Mouse (Mus musculus): ENCODE data around the gene Rtel1.
A peak's percentile ranks its signal among the peaks of the same experiment; 100 is the strongest.

The Rtel1 gene

GRCm38 (mm10) chr2:181322136-181322535 lies 2.6 kb downstream of the Rtel1 start:
- DNase-seq (ENCODE audit: extremely low spot score, low read depth, low spot score) = no peak

DNA sequence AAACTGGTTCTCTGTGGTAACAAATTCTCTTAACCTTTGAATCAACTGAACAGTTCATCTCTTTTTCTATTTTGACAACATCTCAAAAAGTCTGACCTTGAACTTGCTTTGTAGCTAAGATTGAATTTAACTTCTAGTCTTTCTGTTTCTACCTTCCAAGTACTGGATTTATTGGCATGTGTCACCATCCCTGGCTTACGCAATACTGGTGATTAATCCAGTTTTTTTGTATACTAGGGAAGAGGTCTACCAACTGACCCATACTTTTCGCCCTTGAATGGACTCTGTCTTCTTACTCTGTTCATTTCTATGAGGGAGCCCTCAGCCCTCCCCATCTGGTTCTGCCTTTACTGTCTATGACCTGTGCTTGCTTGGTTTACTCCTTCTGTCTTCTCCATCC lies 6.6 kb downstream of the Rtel1 start:
- no peak for DNase-seq (ENCODE audit: extremely low spot score, low read depth, low spot score)

GRCm38 (mm10) chr2:181332542-181332941 lies 13.0 kb downstream of the Rtel1 start:
- no peak for DNase-seq (ENCODE audit: extremely low spot score, low read depth, low spot score)

GRCm38 (mm10) chr2:181334023-181334422 lies 14.5 kb downstream of the Rtel1 start:
- peak; percentile 37 for DNase-seq (ENCODE audit: extremely low spot score, low read depth, low spot score)

DNA sequence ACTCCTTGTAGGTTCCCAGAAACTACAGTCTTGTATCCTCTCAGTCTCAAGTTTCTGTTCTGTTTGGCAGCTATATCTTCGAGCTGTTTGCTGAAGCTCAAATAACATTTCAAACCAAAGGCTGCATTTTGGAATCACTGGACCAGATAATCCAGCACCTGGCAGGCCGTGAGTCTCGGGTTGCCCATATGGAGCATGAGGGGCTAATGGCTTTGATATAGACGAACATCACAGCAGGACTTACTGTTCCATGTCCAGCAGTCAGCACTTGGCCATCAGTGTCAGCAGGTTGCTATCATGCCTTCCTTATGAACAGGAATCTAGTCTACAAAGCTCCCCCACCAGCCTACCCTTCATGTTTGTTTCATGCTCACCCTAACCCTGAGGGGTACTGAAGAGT lies 20.9 kb downstream of the Rtel1 start:
- no peak for DNase-seq (ENCODE audit: extremely low spot score, low read depth, low spot score)

- no peak for DNase-seq (ENCODE audit: extremely low spot score, low read depth, low spot score)
These were observed 23.2 kb downstream of the Rtel1 start for GRCm38 (mm10) chr2:181342766-181343165.

GRCm38 (mm10) chr2:181356780-181357179 lies 37.2 kb downstream of the Rtel1 start:
- no peak for DNase-seq (ENCODE audit: extremely low spot score, low read depth, low spot score)

DNA sequence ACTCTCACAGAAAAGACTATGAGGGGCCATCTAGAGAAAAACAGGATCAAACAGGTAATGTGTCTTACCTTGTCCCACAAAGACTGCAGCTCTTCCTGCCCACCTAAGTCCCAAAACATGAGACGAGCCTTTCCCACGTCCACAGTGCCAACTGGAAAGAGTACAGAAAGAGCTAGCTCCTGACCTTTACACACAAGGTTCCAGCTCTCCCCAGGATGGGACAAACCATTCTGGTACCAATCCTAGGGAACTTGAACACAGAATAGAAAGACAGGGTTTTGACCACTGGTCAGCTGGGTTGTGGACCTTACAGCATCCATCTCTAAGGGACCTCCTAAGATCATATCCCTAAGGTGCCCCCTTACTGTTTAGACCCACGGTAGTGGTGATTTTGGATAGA lies 44.4 kb downstream of the Rtel1 start:
- DNase-seq (ENCODE audit: extremely low spot score, low read depth, low spot score) = no peak

GRCm38 (mm10) chr2:181364487-181364859 lies 44.9 kb downstream of the Rtel1 start:
- DNase-seq (ENCODE audit: extremely low spot score, low read depth, low spot score) = no peak

DNA sequence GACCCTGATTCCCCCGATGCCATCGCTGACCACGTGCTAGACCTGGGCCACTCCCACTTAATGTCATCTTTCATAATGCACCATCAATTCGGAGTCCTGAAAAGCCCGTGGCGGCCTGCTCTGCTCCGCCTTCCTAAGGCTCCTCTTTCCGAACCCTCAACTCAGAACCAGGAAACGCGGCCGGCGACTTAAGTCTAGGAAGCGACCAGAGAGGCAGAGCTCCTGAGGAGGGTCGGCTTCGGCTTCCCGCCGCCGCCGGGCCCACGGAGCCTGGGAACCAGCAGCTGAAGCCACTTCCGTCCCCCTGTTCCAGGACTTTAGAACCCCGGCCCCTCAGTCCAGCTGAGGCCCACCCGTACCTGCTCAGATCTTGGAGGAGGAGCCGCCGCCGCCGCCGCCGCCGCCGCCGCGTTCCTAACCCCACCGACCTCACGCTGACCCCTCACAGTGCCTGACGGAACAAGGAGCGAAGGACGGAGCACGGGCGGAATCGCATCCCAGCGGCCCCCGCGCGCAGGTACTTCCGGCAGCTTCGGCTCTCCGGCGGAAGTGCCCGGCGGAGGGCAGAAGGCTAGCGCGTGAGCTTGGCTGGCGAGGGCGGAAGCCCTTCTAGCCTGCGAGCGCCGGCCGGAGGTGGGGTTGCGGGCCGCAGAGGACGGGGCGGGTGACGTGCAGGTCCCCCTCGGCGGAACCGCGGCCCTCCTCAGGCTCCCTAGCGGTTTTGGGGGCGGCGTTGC lies 45.5 kb downstream of the Rtel1 start, which contains the start of the genes Zgpat and Arfrp1:
TSS of gene Zgpat (plus strand) at position 69 of the 737 bp plus-strand sequence.
TSS of gene Arfrp1 (minus strand) at position 545 of the 737 bp plus-strand sequence.
- peak; percentile 39 for DNase-seq (ENCODE audit: extremely low spot score, low read depth, low spot score)

DNA sequence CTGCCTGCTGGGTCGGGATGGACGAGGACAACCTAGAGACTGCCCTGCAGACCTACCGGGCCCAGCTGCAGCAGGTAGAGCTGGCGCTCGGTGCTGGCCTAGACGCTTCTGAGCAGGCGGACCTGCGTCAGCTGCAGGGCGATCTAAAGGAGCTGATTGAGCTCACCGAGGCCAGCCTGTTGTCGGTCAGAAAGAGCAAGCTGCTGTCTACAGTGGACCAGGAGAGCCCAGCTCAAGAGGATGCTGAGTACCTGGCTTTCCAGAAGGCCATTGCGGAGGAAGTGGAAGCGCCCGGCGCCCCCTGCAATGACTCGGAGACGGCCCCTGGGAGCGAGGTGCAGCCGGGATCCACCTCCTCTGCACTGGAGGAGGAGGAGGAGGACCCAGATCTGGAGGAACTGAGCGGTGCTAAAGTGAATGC lies 46.1 kb downstream of the Rtel1 start:
- DNase-seq (ENCODE audit: extremely low spot score, low read depth, low spot score) = no peak

- DNase-seq (ENCODE audit: extremely low spot score, low read depth, low spot score) = no peak
These were observed 50.5 kb downstream of the Rtel1 start for GRCm38 (mm10) chr2:181370001-181370400.

DNA sequence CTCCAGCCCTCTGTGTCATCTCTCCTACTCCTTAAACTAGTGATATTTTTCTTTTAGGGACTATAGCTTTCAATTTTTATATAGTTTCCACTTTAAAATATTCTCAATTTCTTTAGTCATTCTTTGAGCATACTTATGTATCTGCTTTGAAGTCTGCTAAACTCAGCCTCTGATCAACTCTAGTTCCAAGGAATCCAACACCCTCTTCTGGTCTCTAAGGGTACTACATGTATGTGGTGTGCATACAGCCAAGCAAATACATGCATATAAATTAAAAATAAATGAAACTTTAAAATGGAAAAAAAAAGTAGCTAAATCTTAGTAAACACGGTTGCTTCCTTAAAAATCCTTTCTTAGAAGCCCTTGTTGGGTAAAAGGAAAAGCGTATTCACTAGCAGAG lies 56.2 kb downstream of the Rtel1 start:
- DNase-seq (ENCODE audit: extremely low spot score, low read depth, low spot score) = no peak

DNA sequence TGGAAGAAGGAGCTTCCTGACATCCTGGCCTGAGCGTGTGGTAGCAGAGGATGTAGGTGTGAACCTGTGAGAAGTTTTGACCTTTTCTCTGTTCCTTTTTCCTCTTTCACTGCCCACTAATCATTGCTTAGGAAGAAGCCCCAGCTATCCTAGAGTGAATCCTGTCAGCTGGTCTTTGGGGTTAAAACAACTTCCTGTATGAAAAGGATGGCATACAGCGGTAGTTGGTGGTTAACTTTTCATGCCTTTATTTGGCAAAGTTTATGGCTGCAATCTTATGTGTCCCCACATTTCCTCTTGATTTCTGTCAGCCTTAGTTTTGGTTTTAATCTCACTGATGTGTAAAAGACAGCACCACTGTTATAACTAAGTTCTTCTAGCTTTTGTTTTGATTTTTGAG lies 57.7 kb downstream of the Rtel1 start:
- no peak for DNase-seq (ENCODE audit: extremely low spot score, low read depth, low spot score)

- no peak for DNase-seq (ENCODE audit: extremely low spot score, low read depth, low spot score)
These were observed 59.2 kb downstream of the Rtel1 start for GRCm38 (mm10) chr2:181378701-181379100.

GRCm38 (mm10) chr2:181379778-181380177 lies 60.2 kb downstream of the Rtel1 start, which contains the start of gene Lime1:
Lime1 (plus strand) TSS chr2:181380078.
- DNase-seq (ENCODE audit: extremely low spot score, low read depth, low spot score) = no peak

DNA sequence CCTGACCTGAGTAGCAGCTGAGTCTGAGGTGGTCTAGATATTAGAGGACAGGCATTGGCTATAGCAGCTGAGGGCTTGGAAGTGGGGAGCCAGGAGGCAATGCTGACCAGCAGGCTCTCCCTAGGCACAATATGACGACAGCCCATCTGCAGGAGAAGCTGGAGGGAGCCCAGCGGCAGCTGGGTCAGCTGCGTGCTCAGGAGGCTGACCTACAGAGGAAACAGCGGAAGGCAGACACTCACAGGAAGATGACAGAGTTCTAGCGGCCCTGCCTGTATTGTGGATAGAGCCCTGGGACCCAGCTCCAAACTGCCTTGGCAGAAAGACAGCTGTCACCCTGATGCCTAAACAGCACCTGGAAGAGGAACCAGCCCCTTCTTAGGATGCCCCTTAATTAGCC lies 60.7 kb downstream of the Rtel1 start:
- DNase-seq (ENCODE audit: extremely low spot score, low read depth, low spot score) = no peak

DNA sequence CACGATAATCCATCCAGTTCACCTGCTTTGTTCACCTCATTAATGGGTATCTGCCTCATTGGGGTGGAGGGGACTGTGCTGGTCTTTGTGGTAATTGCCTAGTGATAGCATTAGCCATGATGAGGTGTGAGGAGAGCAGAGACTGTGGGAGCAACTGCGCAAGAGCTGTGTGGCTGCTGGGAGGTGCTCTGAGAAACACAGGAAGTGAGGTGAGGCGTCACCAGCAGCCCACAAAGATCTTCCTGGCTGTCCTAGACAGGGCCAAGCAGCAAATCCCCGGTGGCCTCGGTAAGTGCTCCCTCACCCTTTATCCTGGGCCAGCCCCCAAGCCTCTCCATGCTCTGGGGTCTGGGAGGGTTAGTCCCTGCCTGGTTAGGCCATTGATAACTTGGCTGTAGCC lies 61.6 kb downstream of the Rtel1 start:
- no peak for DNase-seq (ENCODE audit: extremely low spot score, low read depth, low spot score)

DNA sequence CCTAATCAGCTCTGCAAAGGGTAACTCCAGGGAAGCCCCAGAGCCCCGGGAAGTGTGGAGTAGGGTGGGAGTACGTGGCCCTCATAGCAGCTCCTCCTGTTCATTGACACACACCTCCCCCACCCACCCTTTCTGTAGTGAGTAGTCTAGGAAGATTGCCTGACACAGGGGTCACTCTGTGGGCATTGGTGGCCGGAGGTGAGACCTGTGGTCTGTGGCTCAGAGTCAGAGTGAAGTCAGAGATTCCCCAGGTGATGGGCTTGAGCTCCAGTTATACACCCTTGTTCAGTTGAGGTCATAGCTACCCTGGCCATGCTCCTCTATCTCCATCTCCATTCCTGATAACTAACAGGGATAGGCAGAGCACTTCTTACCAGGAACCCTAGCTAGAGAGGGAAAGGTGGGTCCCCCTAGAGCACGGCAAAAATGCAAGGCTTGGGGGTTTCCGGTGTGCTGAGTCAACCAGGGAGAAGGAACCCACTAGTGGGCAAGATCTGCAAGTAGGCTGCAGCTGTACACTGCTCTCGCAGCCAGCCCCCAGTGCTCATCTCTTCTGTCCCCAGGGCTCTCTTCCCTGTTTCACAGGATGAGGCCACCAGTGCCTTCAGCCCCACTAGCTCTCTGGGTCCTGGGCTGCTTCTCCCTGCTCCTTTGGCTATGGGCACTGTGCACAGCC lies 62.2 kb downstream of the Rtel1 start:
- DNase-seq (ENCODE audit: extremely low spot score, low read depth, low spot score) = no peak

GRCm38 (mm10) chr2:181384463-181384862 lies 64.9 kb downstream of the Rtel1 start:
- DNase-seq (ENCODE audit: extremely low spot score, low read depth, low spot score) = no peak

DNA sequence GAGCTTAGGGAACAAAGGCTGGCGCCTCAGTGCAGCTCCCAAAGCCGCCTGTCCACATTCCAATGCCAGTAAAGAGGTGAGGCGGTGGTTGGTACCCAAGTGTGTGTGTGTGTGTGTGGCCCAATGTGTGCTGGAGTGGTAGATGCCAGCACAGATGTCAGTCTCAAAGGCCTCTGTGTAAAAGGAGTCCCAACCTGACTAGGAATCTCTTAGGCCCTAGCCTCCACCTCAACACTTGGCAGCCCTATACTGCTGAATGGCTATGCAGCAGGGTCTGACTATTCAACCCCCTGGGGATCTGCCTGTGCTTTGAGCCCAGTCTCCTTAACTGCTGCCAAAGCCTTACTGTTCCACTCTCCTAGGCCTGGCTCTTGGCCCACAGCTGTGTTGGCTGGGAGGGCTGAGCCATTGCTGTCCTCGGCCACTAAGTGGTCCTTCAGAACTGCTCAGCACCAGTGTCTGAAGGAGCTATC lies 65.4 kb downstream of the Rtel1 start:
- no peak for DNase-seq (ENCODE audit: extremely low spot score, low read depth, low spot score)

GRCm38 (mm10) chr2:181385885-181386284 lies 66.3 kb downstream of the Rtel1 start:
- DNase-seq (ENCODE audit: extremely low spot score, low read depth, low spot score) = no peak
